Mouse (Mus musculus): Measurements from ENCODE around the gene Det1.
A peak's percentile ranks its signal among the peaks of the same experiment; 100 is the strongest.

Gene Det1

GRCm38 (mm10) chr7:78785906-78786305, 61.2 kb downstream of the Det1 start:
- DNase-seq (ENCODE audit: low read depth, low spot score): no peak

- DNase-seq (ENCODE audit: low read depth, low spot score): peak; percentile 89
Observed at GRCm38 (mm10) chr7:78782639-78783581, 64.2 kb downstream of the Det1 start, which contains the start of the genes Mrps11 and Mrpl46. TSS of gene Mrps11 (plus strand) at chr7:78783119. TSS of gene Mrpl46 (minus strand) at chr7:78783531.

- no peak for DNase-seq (ENCODE audit: low read depth, low spot score)
Observed at GRCm38 (mm10) chr7:78778741-78779140, 68.3 kb downstream of the Det1 start.

Measured in R1 (cell line).